Mouse (Mus musculus): ENCODE measurements around the gene Kdm2a. TPM values are rescaled to one million over a fixed set of nuclear protein-coding genes. Genes with fewer than 3 reads are reported as not detected.
A peak's percentile ranks its signal among the peaks of the same experiment; 100 is the strongest.

Gene Kdm2a
- total and polyA plus RNA-seq, 3 experiments, result 20.3 to 55.9 TPM; not detected in 1

DNA sequence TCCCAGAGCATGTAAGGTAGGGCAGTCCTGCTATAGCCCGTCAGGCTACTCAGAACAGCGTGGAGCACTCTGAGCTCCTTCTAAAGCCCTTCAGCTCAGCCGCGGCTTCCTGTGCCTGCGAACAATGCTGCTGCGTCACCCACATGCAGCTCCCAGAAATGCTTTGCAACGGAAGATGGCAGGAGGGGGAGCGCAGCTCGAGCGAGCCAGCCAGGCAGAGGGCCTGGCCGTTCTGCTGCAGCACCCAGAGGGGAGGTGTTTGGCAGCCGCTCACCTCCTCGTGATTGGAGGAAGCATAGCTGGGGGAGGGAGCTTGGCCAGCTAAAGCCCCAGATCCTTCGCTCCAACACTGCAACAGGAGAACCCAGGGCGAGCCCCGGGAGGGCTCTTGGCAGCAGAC is 64.3 kb downstream of the Kdm2a start (continued):
- TF ChIP-seq NELFE (IDR thresholded peaks at IDR 0.05; ENCODE audit: low read depth, low read length) (peak; percentile 58), POLR2A (IDR thresholded peaks at IDR 0.05; ENCODE audit: control insufficient read depth in 1 of 2, insufficient read depth in 1 of 2, low read depth in 1 of 2, low read length in 2 of 2, poor library complexity in 1 of 2) (peak; percentile 44 to 91; a peak in 2 of 4 replicates), JUND (IDR thresholded peaks at IDR 0.05; ENCODE audit: low read depth, low read length) (no peak), E2F4 (IDR thresholded peaks at IDR 0.05; ENCODE audit: borderline replicate concordance, low read depth, low read length) (no peak), GABPA (IDR thresholded peaks at IDR 0.05; ENCODE audit: low read depth, low read length) (no peak), ZKSCAN1 (IDR thresholded peaks at IDR 0.05; ENCODE audit: low read depth, low read length) (no peak), GATA1 (IDR thresholded peaks at IDR 0.05; ENCODE audit: low read depth, low read length) (no peak), MEF2A (IDR thresholded peaks at IDR 0.05; ENCODE audit: extremely low read depth, insufficient replicate concordance, low read depth, low read length, poor library complexity, severe bottlenecking) (no peak), SMC3 (IDR thresholded peaks at IDR 0.05; ENCODE audit: low read depth, low read length) (peak; percentile 5; the same call in 1 of the 2 replicates), TCF12 (IDR thresholded peaks at IDR 0.05; ENCODE audit: low read depth, low read length) (peak; percentile 24; the same call in 1 of the 2 replicates), NRF1 (IDR thresholded peaks at IDR 0.05; ENCODE audit: insufficient read depth, low read depth, low read length, poor library complexity, severe bottlenecking) (no peak), ZMIZ1 (IDR thresholded peaks at IDR 0.05; ENCODE audit: low read depth, low read length) (peak; percentile 73; the same call in 1 of the 2 replicates), UBTF (IDR thresholded peaks at IDR 0.05; ENCODE audit: borderline replicate concordance, insufficient read depth, low read depth, low read length) (no peak), HCFC1 (IDR thresholded peaks at IDR 0.05; ENCODE audit: low read depth, low read length) (peak; percentile 76), BHLHE40 (IDR thresholded peaks at IDR 0.05; ENCODE audit: borderline replicate concordance, low read depth, low read length) (no peak), ETS1 (IDR thresholded peaks at IDR 0.05; ENCODE audit: low read depth, low read length) (peak; percentile 61), CTCF (IDR thresholded peaks at IDR 0.05 in 2 of 3, conservative IDR thresholded peaks at IDR 0.05 in 1 of 3; ENCODE audit: control insufficient read depth in 1 of 3, insufficient read depth in 1 of 3, low read depth in 2 of 3, low read length in 3 of 3, poor library complexity in 1 of 3, severe bottlenecking in 1 of 3) (no peak), KAT2A (conservative IDR thresholded peaks at IDR 0.05; ENCODE audit: low read depth, low read length) (0 out of 2 replicates have a peak, but pooled peaks have one; percentile 25), EP300 (IDR thresholded peaks at IDR 0.05; ENCODE audit: low read depth in 1 of 2, low read length in 2 of 2) (no peak; a peak in 1 of 4 replicates)

DNA sequence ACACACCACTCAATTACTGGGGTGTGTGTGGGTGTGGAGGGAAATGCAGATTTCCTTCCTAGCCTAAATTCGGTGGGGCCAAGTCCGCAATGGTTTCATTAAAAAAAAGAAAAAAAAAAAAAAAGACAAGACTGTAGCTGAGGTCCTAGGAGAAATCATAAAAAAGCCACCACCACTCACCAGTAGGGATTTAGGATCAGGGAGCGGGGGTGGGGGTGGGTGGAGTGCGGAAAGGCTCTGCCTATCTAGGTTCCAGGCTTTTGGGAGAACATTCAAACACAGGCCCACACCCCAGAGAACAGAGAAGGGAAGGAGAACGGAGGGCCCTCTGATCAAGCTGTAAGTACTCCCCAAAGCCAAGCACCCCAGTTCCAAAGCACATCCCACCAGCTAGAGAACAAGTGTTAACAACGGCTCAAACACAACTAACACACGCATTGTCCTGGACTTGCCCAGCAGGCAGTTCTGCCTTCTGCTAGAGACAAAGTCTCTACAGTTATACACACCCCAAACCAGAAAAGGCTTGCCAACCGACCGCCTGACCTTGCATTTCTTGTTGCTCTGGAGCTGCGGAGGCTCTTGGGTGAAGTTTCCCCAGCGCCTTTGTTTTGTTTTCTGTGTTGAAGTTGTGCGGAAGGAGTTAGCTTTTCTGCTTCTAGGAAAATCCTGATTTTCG is 64.8 kb downstream of the Kdm2a start:
- Histone ChIP-seq H3K9ac (ENCODE audit: control insufficient read depth, low read depth, low read length, poor library complexity, severe bottlenecking) (peak overlapping the region; percentile 88), H3K9me3 (replicated peaks; ENCODE audit: insufficient read depth, low read length) (no peaks in the 10 kb centered on the region), H3K27ac (ENCODE audit: control insufficient read depth, low read depth, low read length) (peak overlapping the region; percentile 94), H3K27me3 (ENCODE audit: control insufficient read depth in 1 of 2, insufficient read depth in 2 of 2, low read length in 2 of 2) (no peaks in the 10 kb centered on the region), H3K4me3 (ENCODE audit: control insufficient read depth in 1 of 2, insufficient read depth in 1 of 2, low read depth in 2 of 2, low read length in 2 of 2) (peak overlapping the region; percentile 82 to 84), H3K4me1 (ENCODE audit: control insufficient read depth in 1 of 2, insufficient read depth in 2 of 2, low read length in 2 of 2) (peaks cover 13 to 19% of the 10 kb centered on the region in 2 experiments), H3K79me2 (ENCODE audit: control insufficient read depth, insufficient read depth, low read length, poor library complexity) (peaks cover 17% of the 10 kb centered on the region), H3K36me3 (ENCODE audit: control insufficient read depth in 1 of 2, insufficient read depth in 2 of 2, low read length in 2 of 2) (peaks cover 18 to 28% of the 10 kb centered on the region in 2 experiments)
- peak; percentile 62 for DNase-seq (ENCODE audit: low read depth, low spot score)
- TF ChIP-seq NRF1 (IDR thresholded peaks at IDR 0.05; ENCODE audit: insufficient read depth, low read depth, low read length, poor library complexity, severe bottlenecking) (no peak), ZNF384 (IDR thresholded peaks at IDR 0.05; ENCODE audit: low read depth, low read length) (peak; percentile 55), CHD1 (IDR thresholded peaks at IDR 0.05; ENCODE audit: low read depth, low read length) (0 out of 2 replicates have a peak, but pooled peaks have one; percentile 84), UBTF (IDR thresholded peaks at IDR 0.05; ENCODE audit: borderline replicate concordance, insufficient read depth, low read depth, low read length) (no peak), HCFC1 (IDR thresholded peaks at IDR 0.05; ENCODE audit: low read depth, low read length) (no peak), EP300 (IDR thresholded peaks at IDR 0.05; ENCODE audit: low read depth in 1 of 2, low read length in 2 of 2) (no peak), MXI1 (IDR thresholded peaks at IDR 0.05; ENCODE audit: low read depth, low read length) (no peak), E2F4 (IDR thresholded peaks at IDR 0.05; ENCODE audit: borderline replicate concordance, low read depth, low read length) (no peak), BHLHE40 (IDR thresholded peaks at IDR 0.05; ENCODE audit: borderline replicate concordance, low read depth, low read length) (no peak), ZMIZ1 (IDR thresholded peaks at IDR 0.05; ENCODE audit: low read depth, low read length) (no peak), SMC3 (IDR thresholded peaks at IDR 0.05; ENCODE audit: low read depth, low read length) (no peak), POLR2AphosphoS5 (IDR thresholded peaks at IDR 0.05; ENCODE audit: borderline replicate concordance, low read depth, low read length) (no peak), MEF2A (IDR thresholded peaks at IDR 0.05; ENCODE audit: extremely low read depth, insufficient replicate concordance, low read depth, low read length, poor library complexity, severe bottlenecking) (no peak), SIN3A (IDR thresholded peaks at IDR 0.05; ENCODE audit: low read length) (no peak), MAFK (IDR thresholded peaks at IDR 0.05; ENCODE audit: borderline replicate concordance, low read depth, low read length) (no peak), MYB (IDR thresholded peaks at IDR 0.05; ENCODE audit: low read depth, low read length) (no peak), ZC3H11A (IDR thresholded peaks at IDR 0.05; ENCODE audit: low read depth, low read length) (no peak), MAZ (IDR thresholded peaks at IDR 0.05; ENCODE audit: low read depth, low read length) (no peak), TBP (IDR thresholded peaks at IDR 0.05; ENCODE audit: low read depth, low read length) (no peak), TAL1 (IDR thresholded peaks at IDR 0.05; ENCODE audit: low read length) (no peak), KAT2A (conservative IDR thresholded peaks at IDR 0.05; ENCODE audit: low read depth, low read length) (no peak), NELFE (IDR thresholded peaks at IDR 0.05; ENCODE audit: low read depth, low read length) (0 out of 2 replicates have a peak, but pooled peaks have one; percentile 9)

All from MEL (cell line).